Mouse (Mus musculus): Measurements from ENCODE around the gene Hipk2. TPM values are rescaled to one million over a fixed set of nuclear protein-coding genes. Genes with fewer than 3 reads are reported as not detected.

Gene Hipk2
- polyA plus RNA-seq, 2 experiments = 11.9 to 12.3 TPM

- H3K9ac ChIP-seq (ENCODE audit: low read depth, low read length, severe bottlenecking) = no peak overlapping the region
- H3K4me3 ChIP-seq (replicated peaks; ENCODE audit: low read length) = no peak overlapping the region
- no peaks in the 10 kb centered on the region for H3K36me3 ChIP-seq (ENCODE audit: control insufficient read depth, insufficient read depth, low read length)
- no peak for ATAC-seq (ENCODE audit: low FRiP score, low read depth)
- no peak for TF ChIP-seq POLR2A (IDR thresholded peaks at IDR 0.05; ENCODE audit: borderline replicate concordance, extremely low read depth, insufficient read depth, insufficient read length)
- H3K27me3 ChIP-seq (ENCODE audit: control insufficient read depth, insufficient read depth, low read length) = no peaks in the 10 kb centered on the region
- H3K27ac ChIP-seq (replicated peaks; ENCODE audit: low read depth, low read length) = no peak overlapping the region
- no peak for DNase-seq (ENCODE audit: low spot score)
- no peaks in the 10 kb centered on the region for H3K9me3 ChIP-seq (ENCODE audit: control insufficient read depth, low read length)
- H3K4me2 ChIP-seq (replicated peaks; ENCODE audit: low read depth, low read length, severe bottlenecking) = no peak overlapping the region
- 71% methylated on average over 3 of the region's 3 CpGs for WGBS
- peaks cover 10% of the 10 kb centered on the region for H3K4me1 ChIP-seq (ENCODE audit: control insufficient read depth, insufficient read depth, low read length)
Measured at GRCm38 (mm10) chr6:38917415-38917814, 41.5 kb upstream of the Hipk2 start.

GRCm38 (mm10) chr6:38916571-38916970 lies 40.6 kb upstream of the Hipk2 start:
- Histone ChIP-seq H3K4me3 (replicated peaks; ENCODE audit: low read length) (no peak overlapping the region), H3K27me3 (ENCODE audit: control insufficient read depth, insufficient read depth, low read length) (no peaks in the 10 kb centered on the region), H3K27ac (replicated peaks; ENCODE audit: low read depth, low read length) (no peak overlapping the region), H3K36me3 (ENCODE audit: control insufficient read depth, insufficient read depth, low read length) (no peaks in the 10 kb centered on the region), H3K4me1 (ENCODE audit: control insufficient read depth, insufficient read depth, low read length) (peaks cover 10% of the 10 kb centered on the region), H3K9me3 (ENCODE audit: control insufficient read depth, low read length) (no peaks in the 10 kb centered on the region), H3K4me2 (replicated peaks; ENCODE audit: low read depth, low read length, severe bottlenecking) (no peak overlapping the region), H3K9ac (ENCODE audit: low read depth, low read length, severe bottlenecking) (no peak overlapping the region)
- ATAC-seq (ENCODE audit: low FRiP score, low read depth) (no peak), DNase-seq (ENCODE audit: low spot score) (no peak)
- 87% methylated on average over 4 of the region's 4 CpGs for WGBS
- TF ChIP-seq POLR2A (IDR thresholded peaks at IDR 0.05; ENCODE audit: borderline replicate concordance, extremely low read depth, insufficient read depth, insufficient read length) = no peak

GRCm38 (mm10) chr6:38915776-38916175 lies 39.8 kb upstream of the Hipk2 start:
- H3K9me3 ChIP-seq (ENCODE audit: control insufficient read depth, low read length) = no peaks in the 10 kb centered on the region
- ATAC-seq (ENCODE audit: low FRiP score, low read depth) = no peak
- no peaks in the 10 kb centered on the region for H3K36me3 ChIP-seq (ENCODE audit: control insufficient read depth, insufficient read depth, low read length)
- no peak overlapping the region for H3K4me3 ChIP-seq (replicated peaks; ENCODE audit: low read length)
- peaks cover 10% of the 10 kb centered on the region for H3K4me1 ChIP-seq (ENCODE audit: control insufficient read depth, insufficient read depth, low read length)
- H3K27me3 ChIP-seq (ENCODE audit: control insufficient read depth, insufficient read depth, low read length) = no peaks in the 10 kb centered on the region
- H3K4me2 ChIP-seq (replicated peaks; ENCODE audit: low read depth, low read length, severe bottlenecking) = no peak overlapping the region
- DNase-seq (ENCODE audit: low spot score) = no peak
- 37% methylated on average over 5 of the region's 5 CpGs for WGBS
- H3K9ac ChIP-seq (ENCODE audit: low read depth, low read length, severe bottlenecking) = no peak overlapping the region
- TF ChIP-seq POLR2A (IDR thresholded peaks at IDR 0.05; ENCODE audit: borderline replicate concordance, extremely low read depth, insufficient read depth, insufficient read length) = no peak
- no peak overlapping the region for H3K27ac ChIP-seq (replicated peaks; ENCODE audit: low read depth, low read length)

GRCm38 (mm10) chr6:38914181-38914580 lies 38.2 kb upstream of the Hipk2 start:
- DNase-seq (ENCODE audit: low spot score) (no peak), ATAC-seq (ENCODE audit: low FRiP score, low read depth) (no peak)
- no peaks in the 10 kb centered on the region for H3K9me3 ChIP-seq (ENCODE audit: control insufficient read depth, low read length)
- H3K36me3 ChIP-seq (ENCODE audit: control insufficient read depth, insufficient read depth, low read length) = no peaks in the 10 kb centered on the region
- no peak for TF ChIP-seq POLR2A (IDR thresholded peaks at IDR 0.05; ENCODE audit: borderline replicate concordance, extremely low read depth, insufficient read depth, insufficient read length)
- no peak overlapping the region for H3K9ac ChIP-seq (ENCODE audit: low read depth, low read length, severe bottlenecking)
- peaks cover 10% of the 10 kb centered on the region for H3K4me1 ChIP-seq (ENCODE audit: control insufficient read depth, insufficient read depth, low read length)
- no peaks in the 10 kb centered on the region for H3K27me3 ChIP-seq (ENCODE audit: control insufficient read depth, insufficient read depth, low read length)
- WGBS = 88% methylated on average over 10 of the region's 10 CpGs
- no peak overlapping the region for H3K4me3 ChIP-seq (replicated peaks; ENCODE audit: low read length)
- H3K27ac ChIP-seq (replicated peaks; ENCODE audit: low read depth, low read length) = no peak overlapping the region
- no peak overlapping the region for H3K4me2 ChIP-seq (replicated peaks; ENCODE audit: low read depth, low read length, severe bottlenecking)

- WGBS = 72% methylated on average over 13 of the region's 13 CpGs
- H3K27ac ChIP-seq (replicated peaks; ENCODE audit: low read depth, low read length) = no peak overlapping the region
Measured at GRCm38 (mm10) chr6:38913386-38914042, 37.5 kb upstream of the Hipk2 start.

More at GRCm38 (mm10) chr6:38913386-38914042, 37.5 kb upstream of the Hipk2 start:
- Histone ChIP-seq H3K9ac (ENCODE audit: low read depth, low read length, severe bottlenecking) (no peak overlapping the region), H3K4me3 (replicated peaks; ENCODE audit: low read length) (no peak overlapping the region), H3K9me3 (ENCODE audit: control insufficient read depth, low read length) (no peaks in the 10 kb centered on the region), H3K27me3 (ENCODE audit: control insufficient read depth, insufficient read depth, low read length) (no peaks in the 10 kb centered on the region), H3K4me1 (ENCODE audit: control insufficient read depth, insufficient read depth, low read length) (peaks cover 10% of the 10 kb centered on the region), H3K4me2 (replicated peaks; ENCODE audit: low read depth, low read length, severe bottlenecking) (no peak overlapping the region), H3K36me3 (ENCODE audit: control insufficient read depth, insufficient read depth, low read length) (no peaks in the 10 kb centered on the region)
- TF ChIP-seq POLR2A (IDR thresholded peaks at IDR 0.05; ENCODE audit: borderline replicate concordance, extremely low read depth, insufficient read depth, insufficient read length) = no peak
- ATAC-seq (ENCODE audit: low FRiP score, low read depth) (no peak), DNase-seq (ENCODE audit: low spot score) (no peak)

All from limb, embryonic 14.5 days (tissue).